Mouse (Mus musculus) heart, embryonic 15.5 days (tissue): ENCODE results near the gene Cxcr1. TPM values are rescaled to one million over a fixed set of nuclear protein-coding genes. Genes with fewer than 3 reads are reported as not detected.
A peak's percentile ranks its signal among the peaks of the same experiment; 100 is the strongest.

Experiments used
- ATAC-seq: fragments of 200-750 bp; cut with Nextera tagmentation; replicated peaks from 2 replicates; pipeline ENCODE4 v1.8.0; 2017; ENCODE audit warnings: low read depth, moderate TSS enrichment; ENCODE audit not compliant: insufficient number of reproducible peaks, insufficient read depth, low FRiP score
- H3K27ac ChIP-seq: fragments of 300-500 bp; sonication (generic); 2 replicates; pipeline ENCODE4 v1.5.1; 2015; ENCODE audit warnings: mild to moderate bottlenecking, inconsistent platforms
- H3K27me3 ChIP-seq: fragments of 300-500 bp; sonication (generic); 2 replicates; pipeline ENCODE4 v1.6.1; 2015; ENCODE audit warnings: inconsistent platforms
- H3K36me3 ChIP-seq: fragments of 300-500 bp; sonication (generic); 2 replicates; pipeline ENCODE4 v1.6.1; 2015; ENCODE audit warnings: mild to moderate bottlenecking, inconsistent platforms
- H3K4me1 ChIP-seq: fragments of 300-500 bp; sonication (generic); replicated peaks from 2 replicates; pipeline ENCODE4 v1.6.1; 2015; ENCODE audit warnings: inconsistent platforms
- H3K4me2 ChIP-seq: fragments of 300-500 bp; sonication (generic); 2 replicates; pipeline ENCODE4 v1.6.1; 2015; ENCODE audit warnings: inconsistent platforms, mild to moderate bottlenecking, moderate library complexity
- H3K4me3 ChIP-seq: fragments of 300-500 bp; sonication (generic); 2 replicates; pipeline ENCODE4 v1.5.1; 2015; ENCODE audit warnings: mild to moderate bottlenecking, inconsistent platforms
- H3K9ac ChIP-seq: fragments of 300-500 bp; sonication (generic); 2 replicates; pipeline ENCODE4 v1.6.1; 2015; ENCODE audit warnings: mild to moderate bottlenecking, inconsistent platforms
- H3K9me3 ChIP-seq: fragments of 300-500 bp; sonication (generic); replicated peaks from 2 replicates; pipeline ENCODE4 v1.6.1; 2016; ENCODE audit warnings: inconsistent platforms
- WGBS: fragments of 180-500 bp; shearing (Covaris S2); methylation state at CpG from one replicate; pipeline ENCODE4 v1.1.7; 2015; ENCODE audit warnings: mixed read lengths; 5-methylcytosine and 5-hydroxymethylcytosine counted together
- polyA plus RNA-seq: library from polyadenylated mRNA; unstranded; fragments of >200 nt; fragmentation: Nextera tagmentation; extraction: Ambion mirVana; gene quantifications from 2 replicates; pipeline ENCODE4 v1.2.1, GENCODE M21; 2015

Gene Cxcr1
- polyA plus RNA-seq, 1 experiment from 2014 or later = not detected

DNA sequence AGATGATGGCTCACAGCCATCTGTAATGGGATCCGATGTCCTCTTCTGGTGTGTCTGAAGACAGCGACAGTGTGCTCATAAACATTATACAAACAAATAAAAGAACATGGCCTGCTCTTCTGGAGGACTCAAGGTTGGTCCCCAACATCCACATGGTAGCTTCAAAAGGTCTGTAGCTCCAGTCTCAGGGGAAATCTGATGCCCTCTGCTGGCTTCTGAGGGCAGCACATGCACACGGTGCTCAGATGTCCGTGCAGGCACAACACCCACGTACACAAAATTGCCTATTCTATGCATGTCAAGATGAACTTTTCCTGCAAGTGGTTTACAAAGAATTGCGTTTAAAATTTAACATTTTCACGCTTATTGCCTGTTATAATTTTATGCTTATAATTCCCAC, 1.5 kb upstream of the Cxcr1 start:
- 47% methylated on average over 7 of the region's 7 CpGs for WGBS
- Histone ChIP-seq H3K27ac (no peak overlapping the region), H3K9ac (no peak overlapping the region), H3K9me3 (no peaks in the 10 kb centered on the region), H3K4me3 (no peak overlapping the region), H3K27me3 (no peaks in the 10 kb centered on the region), H3K4me2 (no peak overlapping the region), H3K36me3 (no peaks in the 10 kb centered on the region), H3K4me1 (no peaks in the 10 kb centered on the region)
- ATAC-seq = no peak

DNA sequence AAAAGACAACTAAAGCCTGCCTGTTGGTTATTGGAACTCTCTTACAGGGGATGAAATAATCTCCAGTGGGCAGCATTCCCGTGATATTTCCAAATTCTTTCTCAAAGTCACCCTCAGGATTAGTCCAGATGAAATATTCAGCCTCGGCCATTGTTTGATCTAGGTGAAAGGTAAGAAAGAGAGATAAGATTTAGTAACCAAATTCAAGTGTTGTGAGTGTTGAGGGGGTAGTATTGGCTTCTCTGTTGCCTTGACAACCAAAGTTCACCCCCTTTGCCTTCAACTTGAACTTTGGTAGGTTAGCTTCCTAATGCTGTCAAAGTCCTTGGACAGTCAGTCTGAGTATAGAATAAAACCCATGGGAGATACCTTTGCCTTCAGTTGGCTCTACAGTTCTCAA, 1.7 kb downstream of the Cxcr1 start:
- no peak overlapping the region for H3K4me3 ChIP-seq
- no peaks in the 10 kb centered on the region for H3K36me3 ChIP-seq
- H3K4me2 ChIP-seq = no peak overlapping the region
- H3K9me3 ChIP-seq = no peaks in the 10 kb centered on the region
- no peak overlapping the region for H3K9ac ChIP-seq
- ATAC-seq = no peak
- 72% methylated on average over 2 of the region's 2 CpGs for WGBS
- no peaks in the 10 kb centered on the region for H3K27me3 ChIP-seq
- no peak overlapping the region for H3K27ac ChIP-seq
- no peaks in the 10 kb centered on the region for H3K4me1 ChIP-seq

- Histone ChIP-seq H3K9me3 (no peaks in the 10 kb centered on the region), H3K4me2 (no peak overlapping the region), H3K36me3 (no peaks in the 10 kb centered on the region), H3K27me3 (no peaks in the 10 kb centered on the region), H3K27ac (no peak overlapping the region), H3K9ac (no peak overlapping the region), H3K4me1 (no peaks in the 10 kb centered on the region), H3K4me3 (no peak overlapping the region)
- 84% methylated on average over 7 of the region's 7 CpGs for WGBS
- ATAC-seq = no peak
Observed at GRCm38 (mm10) chr1:74190471-74190870, 4.0 kb downstream of the Cxcr1 start.

GRCm38 (mm10) chr1:74183006-74183405, 11.4 kb downstream of the Cxcr1 start:
- no peaks in the 10 kb centered on the region for H3K9me3 ChIP-seq
- H3K27ac ChIP-seq = no peak overlapping the region
- H3K4me2 ChIP-seq = no peak overlapping the region
- ATAC-seq = no peak
- no peaks in the 10 kb centered on the region for H3K36me3 ChIP-seq
- H3K4me1 ChIP-seq = peaks cover 15% of the 10 kb centered on the region
- 55% methylated on average over 2 of the region's 2 CpGs for WGBS
- H3K9ac ChIP-seq = no peak overlapping the region
- no peak overlapping the region for H3K4me3 ChIP-seq
- H3K27me3 ChIP-seq = no peaks in the 10 kb centered on the region

- WGBS = 53% methylated on average over 2 of the region's 2 CpGs
- no peak overlapping the region for H3K4me2 ChIP-seq
- no peak overlapping the region for H3K9ac ChIP-seq
- ATAC-seq = no peak
- H3K4me1 ChIP-seq = peaks cover 18% of the 10 kb centered on the region
- H3K27ac ChIP-seq = no peak overlapping the region
- H3K36me3 ChIP-seq = no peaks in the 10 kb centered on the region
- H3K4me3 ChIP-seq = no peak overlapping the region
- no peaks in the 10 kb centered on the region for H3K9me3 ChIP-seq
- H3K27me3 ChIP-seq = no peaks in the 10 kb centered on the region
Observed at GRCm38 (mm10) chr1:74181462-74181861, 13.0 kb downstream of the Cxcr1 start.

GRCm38 (mm10) chr1:74179624-74180408, 14.6 kb downstream of the Cxcr1 start:
- WGBS = 34% methylated on average over 9 of the region's 9 CpGs
- peaks cover 18% of the 10 kb centered on the region for H3K4me1 ChIP-seq
- H3K27me3 ChIP-seq = no peaks in the 10 kb centered on the region
- no peak overlapping the region for H3K4me3 ChIP-seq
- H3K4me2 ChIP-seq = no peak overlapping the region
- H3K9ac ChIP-seq = no peak overlapping the region
- H3K36me3 ChIP-seq = no peaks in the 10 kb centered on the region
- peak; percentile 80 for ATAC-seq
- no peaks in the 10 kb centered on the region for H3K9me3 ChIP-seq
- peak overlapping the region; percentile 24 for H3K27ac ChIP-seq

DNA sequence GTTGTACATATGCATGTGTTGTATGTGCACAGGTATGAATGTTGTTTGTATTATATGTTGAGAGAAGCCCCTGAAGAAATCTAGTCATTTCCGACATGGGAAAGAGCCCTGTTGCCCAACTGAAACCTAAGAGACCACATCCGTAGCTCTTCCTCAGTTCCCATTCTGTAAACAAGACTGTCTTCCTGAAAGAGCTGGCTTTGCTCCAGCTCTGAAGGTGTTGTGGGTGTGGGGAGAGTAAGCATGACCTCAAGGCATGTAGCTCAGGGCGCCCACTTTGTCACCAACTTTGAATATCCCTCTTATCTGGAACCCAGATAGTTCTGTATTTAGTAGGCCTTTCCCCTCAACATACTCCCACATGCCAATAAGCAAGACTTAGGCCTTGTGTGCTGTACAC, 15.8 kb downstream of the Cxcr1 start:
- Histone ChIP-seq H3K4me1 (peaks cover 18% of the 10 kb centered on the region), H3K27me3 (no peaks in the 10 kb centered on the region), H3K9ac (no peak overlapping the region), H3K4me3 (no peak overlapping the region), H3K36me3 (no peaks in the 10 kb centered on the region), H3K4me2 (no peak overlapping the region), H3K9me3 (no peaks in the 10 kb centered on the region), H3K27ac (no peak overlapping the region)
- ATAC-seq = no peak
- WGBS = 67% methylated on average over 3 of the region's 3 CpGs

GRCm38 (mm10) chr1:74175731-74176130, 18.7 kb downstream of the Cxcr1 start:
- 65% methylated on average over 4 of the region's 4 CpGs for whole genome bisulfite sequencing
- ATAC-seq = no peak

DNA sequence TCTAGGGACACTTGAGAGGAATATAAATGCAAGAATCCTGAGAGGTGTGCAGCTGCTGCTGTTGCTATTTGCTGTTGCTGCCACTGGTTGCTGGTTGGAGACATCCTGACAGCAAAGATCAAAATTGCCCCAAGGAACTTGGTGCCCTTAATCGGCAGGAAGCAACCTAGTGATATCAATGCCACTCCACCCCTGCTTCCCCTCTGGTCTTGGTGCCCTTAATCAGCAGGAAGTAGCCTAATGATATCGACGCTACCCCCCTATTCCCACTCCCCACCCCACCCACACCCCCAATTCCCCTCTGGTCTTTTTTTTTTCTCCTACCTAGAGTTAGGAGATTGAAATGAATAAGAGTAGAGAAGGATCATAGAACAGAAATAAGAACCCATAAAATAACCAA, 21.7 kb downstream of the Cxcr1 start:
- H3K9ac ChIP-seq = no peak overlapping the region
- no peaks in the 10 kb centered on the region for H3K36me3 ChIP-seq
- no peak overlapping the region for H3K4me2 ChIP-seq
- no peaks in the 10 kb centered on the region for H3K9me3 ChIP-seq
- H3K4me3 ChIP-seq = no peak overlapping the region
- H3K27ac ChIP-seq = no peak overlapping the region
- no peak for ATAC-seq
- WGBS = 61% methylated on average over 3 of the region's 3 CpGs
- H3K27me3 ChIP-seq = no peaks in the 10 kb centered on the region
- H3K4me1 ChIP-seq = 0 out of 2 replicates have a peak, but pooled peaks cover under 1% of the 10 kb centered on the region

More at GRCm38 (mm10) chr1:74175731-74176130, 18.7 kb downstream of the Cxcr1 start:
- peaks cover 18% of the 10 kb centered on the region for H3K4me1 ChIP-seq
- no peak overlapping the region for H3K4me2 ChIP-seq
- H3K4me3 ChIP-seq = no peak overlapping the region
- H3K9ac ChIP-seq = no peak overlapping the region
- no peaks in the 10 kb centered on the region for H3K36me3 ChIP-seq
- no peak overlapping the region for H3K27ac ChIP-seq
- no peaks in the 10 kb centered on the region for H3K9me3 ChIP-seq
- H3K27me3 ChIP-seq = no peaks in the 10 kb centered on the region

DNA sequence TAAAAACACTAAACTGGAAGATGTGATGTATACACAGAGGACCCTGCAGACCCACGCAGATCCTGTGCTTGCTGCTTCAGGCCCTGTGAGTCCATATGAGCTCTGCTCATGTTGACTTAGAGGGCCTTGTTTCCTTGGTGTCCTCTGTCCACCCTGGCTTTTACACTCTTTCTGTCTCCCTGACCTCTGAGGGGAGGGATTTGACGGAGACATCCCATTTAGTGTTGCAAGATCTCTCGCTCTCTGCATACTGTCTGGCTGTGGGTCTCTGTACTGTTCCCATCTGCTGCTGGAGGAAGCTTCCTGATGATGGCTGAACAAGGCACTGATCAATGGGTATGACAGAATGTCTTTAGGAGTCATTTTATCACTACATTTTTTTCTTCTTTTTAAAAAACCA, 24.7 kb downstream of the Cxcr1 start:
- no peak for ATAC-seq
- 86% methylated on average over 3 of the region's 3 CpGs for WGBS
- Histone ChIP-seq H3K4me1 (no peaks in the 10 kb centered on the region), H3K9me3 (no peaks in the 10 kb centered on the region), H3K9ac (no peak overlapping the region), H3K4me2 (no peak overlapping the region), H3K27me3 (no peaks in the 10 kb centered on the region), H3K4me3 (no peak overlapping the region), H3K27ac (no peak overlapping the region), H3K36me3 (no peaks in the 10 kb centered on the region)

DNA sequence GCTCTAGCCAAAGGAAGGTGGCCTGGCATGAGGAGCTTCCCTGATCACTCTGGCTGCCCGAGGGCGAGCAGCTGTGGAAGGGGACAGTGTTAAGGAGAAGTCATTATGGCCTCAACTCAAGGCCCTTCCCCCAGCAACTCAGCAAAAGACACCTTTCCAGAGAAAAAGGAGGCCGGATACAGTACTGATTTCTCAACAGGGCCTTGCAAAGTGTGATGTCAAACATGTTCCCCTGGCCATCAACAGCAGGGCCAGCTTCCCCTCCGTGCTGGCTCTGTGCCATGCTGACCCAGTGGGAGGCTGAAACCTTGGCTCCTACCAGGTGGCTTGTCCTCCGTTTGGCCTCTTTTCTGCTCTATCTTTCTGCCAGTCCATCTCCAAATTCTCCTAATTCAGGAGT, 27.3 kb downstream of the Cxcr1 start:
- Histone ChIP-seq H3K27ac (no peak overlapping the region), H3K27me3 (no peaks in the 10 kb centered on the region), H3K4me1 (no peaks in the 10 kb centered on the region), H3K9ac (no peak overlapping the region), H3K4me2 (no peak overlapping the region), H3K4me3 (no peak overlapping the region), H3K36me3 (no peaks in the 10 kb centered on the region), H3K9me3 (no peaks in the 10 kb centered on the region)
- 73% methylated on average over 5 of the region's 5 CpGs for WGBS
- no peak for ATAC-seq

DNA sequence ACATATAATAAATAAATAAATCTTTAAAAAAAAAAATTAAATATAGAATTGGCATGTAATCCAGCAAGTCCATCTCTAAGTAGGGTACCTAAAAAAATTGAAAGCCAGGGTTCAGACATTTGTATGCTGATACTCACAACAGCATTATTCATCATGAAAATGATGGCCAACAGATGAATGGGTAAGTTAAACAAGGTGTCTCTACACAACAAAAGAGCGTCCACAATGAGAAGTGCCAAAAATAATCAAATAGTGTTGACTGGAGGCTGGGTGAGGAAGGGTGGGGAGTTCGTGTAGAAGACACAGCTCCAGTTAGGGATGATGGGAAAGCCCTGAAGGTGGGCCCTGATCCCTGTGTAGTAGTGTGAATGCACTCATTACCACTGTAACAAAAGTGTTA, 34.4 kb downstream of the Cxcr1 start:
- Histone ChIP-seq H3K36me3 (no peaks in the 10 kb centered on the region), H3K27me3 (no peaks in the 10 kb centered on the region), H3K4me3 (no peak overlapping the region), H3K27ac (no peak overlapping the region), H3K9me3 (no peaks in the 10 kb centered on the region), H3K4me2 (no peak overlapping the region), H3K4me1 (peaks cover 15% of the 10 kb centered on the region), H3K9ac (no peak overlapping the region)
- WGBS = 40% methylated on average over 2 of the region's 2 CpGs
- ATAC-seq = no peak
